Mouse (Mus musculus): ENCODE results near the gene Sf3a2. TPM values are rescaled to one million over a fixed set of nuclear protein-coding genes. Genes with fewer than 3 reads are reported as not detected.
"Not testable (repeated sequence)": the region's sequence is repeated elsewhere in the genome, so short reads cannot be mapped to it uniquely, and the experiment has no call there.

Sf3a2 gene
- polyA plus RNA-seq, 1 experiment from 2014 or later = 51.3 TPM

DNA sequence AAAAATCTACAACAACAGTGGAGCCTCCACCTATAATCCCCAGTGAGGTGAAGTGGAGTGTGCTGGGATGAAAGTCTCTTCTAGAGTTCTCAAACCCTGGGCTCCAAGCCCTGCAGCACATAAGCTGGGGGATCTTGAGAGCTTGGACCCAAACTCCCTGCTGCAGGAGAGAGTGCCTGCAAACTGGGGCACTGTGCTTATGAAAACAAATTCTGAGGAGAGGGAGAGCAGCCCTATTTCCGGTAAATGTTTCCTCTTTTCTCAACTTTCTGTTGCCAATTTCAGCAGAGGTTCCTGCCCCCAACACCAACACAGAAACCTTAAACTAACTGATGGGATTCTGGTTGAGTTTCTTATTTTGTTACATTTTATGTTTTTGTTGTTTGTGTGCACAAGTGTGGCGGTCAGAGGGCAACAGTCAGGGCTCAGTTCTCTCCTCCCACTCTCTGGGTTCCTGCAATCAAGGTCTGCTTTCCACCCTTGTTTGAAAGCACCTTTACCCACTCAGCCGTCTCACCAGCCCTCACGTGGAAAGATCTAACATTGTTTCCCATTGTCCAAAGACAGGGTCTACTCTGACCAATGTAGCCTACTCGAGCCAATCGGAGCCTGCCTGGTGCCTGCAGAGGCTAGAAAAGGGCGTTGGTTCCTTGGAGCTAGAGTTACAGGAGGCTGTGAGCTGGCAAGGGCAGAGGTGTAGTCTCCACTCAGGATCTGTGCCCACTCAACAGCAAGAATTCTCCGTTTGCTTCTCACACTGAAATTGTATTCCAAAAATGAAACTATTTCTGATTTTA lies 26.0 kb downstream of the Sf3a2 start:
- ATAC-seq (ENCODE audit: insufficient read depth, low FRiP score) = no peak
- H3K9me3 ChIP-seq (replicated peaks; ENCODE audit: control insufficient read depth, low read length) = no peaks in the 10 kb centered on the region
- peaks cover 13% of the 10 kb centered on the region for H3K4me1 ChIP-seq (ENCODE audit: control insufficient read depth, insufficient read depth, low read length)
- no peak overlapping the region for H3K4me2 ChIP-seq (ENCODE audit: low read depth, low read length)
- H3K4me3 ChIP-seq (replicated peaks; ENCODE audit: low read length) = no peak overlapping the region
- no peaks in the 10 kb centered on the region for H3K27me3 ChIP-seq (ENCODE audit: control insufficient read depth, insufficient read depth, low read length)
- WGBS = 54% methylated on average over 8 of the region's 8 CpGs
- no peak overlapping the region for H3K27ac ChIP-seq (ENCODE audit: low read length)
- H3K9ac ChIP-seq (ENCODE audit: low read length) = peak overlapping the region; percentile 46; the same call in 1 of the 2 replicates
- 0 out of 2 replicates have a peak, but pooled peaks cover under 1% of the 10 kb centered on the region for H3K36me3 ChIP-seq (ENCODE audit: control insufficient read depth, insufficient read depth, low read length)

DNA sequence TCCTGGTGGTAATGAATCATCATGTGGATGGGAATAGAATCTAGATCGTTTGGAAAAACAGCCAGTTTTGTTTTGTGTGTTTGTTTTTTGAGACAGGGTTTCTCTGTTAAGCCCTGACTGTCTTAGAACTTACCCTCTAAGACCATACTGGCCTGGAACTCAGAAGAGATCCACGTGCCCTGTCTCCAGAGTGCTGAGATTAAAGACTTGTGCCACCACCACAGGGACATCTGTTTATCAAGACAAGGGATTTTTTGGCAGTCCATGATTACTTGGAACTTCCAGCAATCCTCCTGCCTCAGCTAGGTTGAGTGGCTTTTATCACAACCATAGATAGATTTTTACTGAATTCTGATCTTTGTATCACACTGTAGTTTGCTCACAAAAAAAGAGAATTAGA lies 26.8 kb downstream of the Sf3a2 start:
- WGBS = 63% methylated on average over 2 of the region's 2 CpGs
- H3K27me3 ChIP-seq (ENCODE audit: control insufficient read depth, insufficient read depth, low read length) = no peaks in the 10 kb centered on the region

DNA sequence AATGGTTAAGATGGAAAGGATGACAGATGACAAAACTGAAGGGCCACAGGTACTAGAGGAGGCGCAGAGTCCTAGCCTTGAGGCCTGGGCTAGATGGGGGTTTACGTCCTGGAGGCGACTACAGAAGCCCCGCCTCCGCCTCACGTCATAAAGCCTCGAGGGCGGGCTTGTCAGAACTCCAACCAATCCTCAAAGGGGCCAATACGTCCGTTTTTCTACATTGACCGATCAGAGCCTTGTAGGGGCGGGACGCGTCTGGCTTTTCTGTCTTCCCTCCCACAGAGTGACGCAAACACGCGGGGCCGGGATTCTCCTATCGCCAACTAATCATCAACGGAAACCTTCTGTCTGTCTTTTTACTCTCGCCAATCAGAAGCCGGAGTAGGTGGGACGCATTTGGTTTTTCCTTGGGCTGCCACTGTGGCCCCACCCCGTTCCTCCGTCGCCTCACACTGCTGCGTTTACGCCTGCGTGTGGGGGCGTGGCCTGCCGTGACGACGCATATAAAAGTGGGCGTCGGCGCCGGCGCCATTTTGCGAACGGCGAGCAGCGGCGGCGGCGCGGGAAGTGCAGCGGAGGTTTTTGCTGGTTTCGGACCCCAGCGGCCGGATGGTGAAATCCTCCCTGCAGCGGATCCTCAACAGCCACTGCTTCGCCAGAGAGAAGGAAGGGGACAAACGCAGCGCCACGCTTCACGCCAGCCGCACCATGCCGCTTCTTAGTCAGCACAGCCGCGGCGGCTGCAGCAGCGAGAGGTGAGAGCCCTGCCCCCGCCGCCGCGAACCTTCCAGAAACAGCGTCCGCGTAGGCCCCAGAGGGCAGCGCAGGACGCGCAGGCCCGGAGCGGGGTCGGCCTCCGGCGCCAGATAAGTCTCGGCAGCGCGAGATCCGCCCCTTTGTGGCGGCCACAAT lies 28.4 kb downstream of the Sf3a2 start, which contains the start of gene Oaz1:
Oaz1 (plus strand) TSS at position 506 of the 912 bp plus-strand sequence.
- H3K4me1 ChIP-seq (ENCODE audit: control insufficient read depth, insufficient read depth, low read length) = peaks cover 26% of the 10 kb centered on the region
- H3K9ac ChIP-seq (ENCODE audit: low read length) = peak within 1 kb of the TSS; percentile 93
- H3K9me3 ChIP-seq (replicated peaks; ENCODE audit: control insufficient read depth, low read length) = no peaks in the 10 kb centered on the region
- no peaks in the 10 kb centered on the region for H3K27me3 ChIP-seq (ENCODE audit: control insufficient read depth, insufficient read depth, low read length)
- H3K36me3 ChIP-seq (ENCODE audit: control insufficient read depth, insufficient read depth, low read length) = peaks cover 11% of the 10 kb centered on the region; the same call in 1 of the 2 replicates
- ATAC-seq (ENCODE audit: insufficient read depth, low FRiP score) = peak; percentile 97
- peak within 1 kb of the TSS; percentile 85 for H3K4me2 ChIP-seq (ENCODE audit: low read depth, low read length)
- peak within 1 kb of the TSS; percentile 70 for H3K4me3 ChIP-seq (replicated peaks; ENCODE audit: low read length)
- WGBS = under 1% methylated on average over 80 of the region's 82 CpGs
- H3K27ac ChIP-seq (ENCODE audit: low read length) = peak within 1 kb of the TSS; percentile 93

More for the DNA sequence above, 26.8 kb downstream of the Sf3a2 start:
- Histone ChIP-seq H3K9me3 (replicated peaks; ENCODE audit: control insufficient read depth, low read length) (no peaks in the 10 kb centered on the region), H3K36me3 (ENCODE audit: control insufficient read depth, insufficient read depth, low read length) (0 out of 2 replicates have a peak, but pooled peaks cover 6% of the 10 kb centered on the region), H3K4me2 (ENCODE audit: low read depth, low read length) (no peak overlapping the region), H3K27ac (ENCODE audit: low read length) (no peak overlapping the region), H3K4me1 (ENCODE audit: control insufficient read depth, insufficient read depth, low read length) (peaks cover 15% of the 10 kb centered on the region), H3K9ac (ENCODE audit: low read length) (no peak overlapping the region), H3K4me3 (replicated peaks; ENCODE audit: low read length) (no peak overlapping the region)
- ATAC-seq (ENCODE audit: insufficient read depth, low FRiP score) = no peak

DNA sequence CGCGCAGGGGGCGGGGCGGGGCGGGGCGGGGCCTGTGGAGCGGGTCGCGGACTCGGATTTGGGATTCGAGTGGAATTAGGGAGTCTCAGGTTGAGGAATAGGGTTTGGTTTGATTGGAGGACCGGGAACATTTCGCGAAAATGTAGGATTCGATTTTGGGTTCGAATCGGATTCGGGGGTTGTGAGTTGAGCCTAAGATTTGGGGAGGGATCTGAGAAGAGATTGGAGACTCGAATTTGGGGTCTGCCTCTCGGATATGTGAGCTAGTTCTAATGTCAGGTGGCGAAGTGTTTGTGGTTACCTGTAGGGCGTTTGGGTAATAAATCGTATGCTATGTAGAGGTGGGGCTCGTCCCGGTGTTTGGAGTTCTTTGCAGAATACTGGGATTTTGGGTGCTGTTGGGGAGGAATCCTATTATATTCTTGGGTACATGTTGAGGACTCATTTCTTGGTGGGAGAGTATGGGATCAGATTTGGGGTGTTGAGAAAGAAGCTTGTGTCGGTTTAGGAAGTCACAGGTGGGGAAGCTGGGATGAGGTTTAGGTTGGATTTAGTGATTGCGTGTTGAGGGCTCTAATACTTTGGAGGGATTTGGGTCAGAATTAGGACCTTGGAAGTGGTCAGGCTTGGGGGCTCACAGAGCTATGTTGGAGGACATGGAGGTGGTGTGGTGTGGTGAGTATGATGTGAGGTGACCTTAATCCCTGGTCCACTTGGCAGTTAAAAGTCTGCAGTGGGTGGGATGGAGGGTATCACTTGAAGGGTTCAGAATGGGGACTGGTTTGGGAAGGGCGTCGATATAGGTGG lies 29.3 kb downstream of the Sf3a2 start:
- no peaks in the 10 kb centered on the region for H3K27me3 ChIP-seq (ENCODE audit: control insufficient read depth, insufficient read depth, low read length)
- peak overlapping the region; percentile 70 for H3K4me3 ChIP-seq (replicated peaks; ENCODE audit: low read length)
- H3K4me2 ChIP-seq (ENCODE audit: low read depth, low read length) = peak overlapping the region; percentile 85
- no peak for ATAC-seq (ENCODE audit: insufficient read depth, low FRiP score)
- peak overlapping the region; percentile 93 for H3K27ac ChIP-seq (ENCODE audit: low read length)
- peaks cover 26% of the 10 kb centered on the region for H3K4me1 ChIP-seq (ENCODE audit: control insufficient read depth, insufficient read depth, low read length)
- H3K36me3 ChIP-seq (ENCODE audit: control insufficient read depth, insufficient read depth, low read length) = peaks cover 11% of the 10 kb centered on the region; the same call in 1 of the 2 replicates
- WGBS = 5% methylated on average over 29 of the region's 29 CpGs
- H3K9me3 ChIP-seq (replicated peaks; ENCODE audit: control insufficient read depth, low read length) = no peaks in the 10 kb centered on the region
- peak overlapping the region; percentile 93 for H3K9ac ChIP-seq (ENCODE audit: low read length)

DNA sequence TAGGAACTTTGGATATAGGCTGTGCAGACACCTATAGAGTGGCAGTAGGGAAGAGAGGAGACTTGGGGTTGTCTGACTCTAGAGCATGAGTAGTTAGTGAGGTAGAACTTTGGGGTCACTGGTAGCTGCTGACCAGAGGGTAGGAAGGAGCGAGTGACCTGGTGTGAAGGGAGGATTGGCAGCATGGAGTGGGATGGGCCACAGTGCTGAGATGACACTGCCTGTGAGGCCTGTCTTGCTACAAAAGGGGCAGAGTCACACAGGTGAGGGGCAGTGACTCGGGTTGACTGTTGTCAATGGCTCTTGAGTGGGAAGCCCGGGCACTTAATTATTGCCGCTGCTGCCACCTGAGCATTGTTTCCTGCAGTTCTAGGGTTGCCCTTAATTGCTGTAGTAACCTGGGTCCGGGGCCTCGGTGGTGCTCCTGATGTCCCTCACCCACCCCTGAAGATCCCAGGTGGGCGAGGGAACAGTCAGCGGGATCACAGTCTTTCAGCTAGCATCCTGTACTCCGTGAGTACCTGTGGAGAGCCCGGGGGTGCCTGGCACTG lies 29.9 kb downstream of the Sf3a2 start:
- Histone ChIP-seq H3K9ac (ENCODE audit: low read length) (peak overlapping the region; percentile 93), H3K9me3 (replicated peaks; ENCODE audit: control insufficient read depth, low read length) (no peaks in the 10 kb centered on the region), H3K36me3 (ENCODE audit: control insufficient read depth, insufficient read depth, low read length) (peaks cover 11% of the 10 kb centered on the region; the same call in 1 of the 2 replicates), H3K4me2 (ENCODE audit: low read depth, low read length) (peak overlapping the region; percentile 85), H3K4me3 (replicated peaks; ENCODE audit: low read length) (peak overlapping the region; percentile 70), H3K27ac (ENCODE audit: low read length) (no peak overlapping the region), H3K4me1 (ENCODE audit: control insufficient read depth, insufficient read depth, low read length) (peaks cover 26% of the 10 kb centered on the region), H3K27me3 (ENCODE audit: control insufficient read depth, insufficient read depth, low read length) (no peaks in the 10 kb centered on the region)
- WGBS = 61% methylated on average over 10 of the region's 10 CpGs
- no peak for ATAC-seq (ENCODE audit: insufficient read depth, low FRiP score)

DNA sequence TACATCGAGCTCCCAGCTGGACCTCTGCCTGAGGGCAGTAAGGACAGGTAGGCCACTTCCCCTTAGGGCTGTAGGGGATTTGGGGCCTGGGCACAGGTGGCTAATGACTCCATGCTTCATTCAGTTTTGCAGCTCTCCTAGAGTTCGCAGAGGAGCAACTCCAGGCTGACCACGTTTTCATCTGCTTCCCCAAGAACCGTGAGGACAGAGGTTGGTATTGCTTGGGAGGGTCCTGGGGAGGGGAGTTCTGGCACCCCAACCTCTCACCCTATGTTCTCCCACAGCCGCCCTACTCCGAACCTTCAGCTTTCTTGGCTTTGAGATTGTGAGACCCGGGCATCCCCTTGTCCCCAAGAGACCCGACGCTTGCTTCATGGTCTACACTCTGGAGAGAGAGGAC lies 30.6 kb downstream of the Sf3a2 start:
- not testable (repeated sequence) for H3K27me3 ChIP-seq (ENCODE audit: control insufficient read depth, insufficient read depth, low read length); ATAC-seq (ENCODE audit: insufficient read depth, low FRiP score); H3K27ac ChIP-seq (ENCODE audit: low read length); H3K9ac ChIP-seq (ENCODE audit: low read length); H3K9me3 ChIP-seq (replicated peaks; ENCODE audit: control insufficient read depth, low read length); H3K4me3 ChIP-seq (replicated peaks; ENCODE audit: low read length)
- peaks cover 11% of the 10 kb centered on the region; the same call in 1 of the 2 replicates for H3K36me3 ChIP-seq (ENCODE audit: control insufficient read depth, insufficient read depth, low read length)
- WGBS = 76% methylated on average over 7 of the region's 9 CpGs
- H3K4me1 ChIP-seq (ENCODE audit: control insufficient read depth, insufficient read depth, low read length) = peaks cover 26% of the 10 kb centered on the region
- H3K4me2 ChIP-seq (ENCODE audit: low read depth, low read length) = peak overlapping the region; percentile 85; the same call in 1 of the 2 replicates

DNA sequence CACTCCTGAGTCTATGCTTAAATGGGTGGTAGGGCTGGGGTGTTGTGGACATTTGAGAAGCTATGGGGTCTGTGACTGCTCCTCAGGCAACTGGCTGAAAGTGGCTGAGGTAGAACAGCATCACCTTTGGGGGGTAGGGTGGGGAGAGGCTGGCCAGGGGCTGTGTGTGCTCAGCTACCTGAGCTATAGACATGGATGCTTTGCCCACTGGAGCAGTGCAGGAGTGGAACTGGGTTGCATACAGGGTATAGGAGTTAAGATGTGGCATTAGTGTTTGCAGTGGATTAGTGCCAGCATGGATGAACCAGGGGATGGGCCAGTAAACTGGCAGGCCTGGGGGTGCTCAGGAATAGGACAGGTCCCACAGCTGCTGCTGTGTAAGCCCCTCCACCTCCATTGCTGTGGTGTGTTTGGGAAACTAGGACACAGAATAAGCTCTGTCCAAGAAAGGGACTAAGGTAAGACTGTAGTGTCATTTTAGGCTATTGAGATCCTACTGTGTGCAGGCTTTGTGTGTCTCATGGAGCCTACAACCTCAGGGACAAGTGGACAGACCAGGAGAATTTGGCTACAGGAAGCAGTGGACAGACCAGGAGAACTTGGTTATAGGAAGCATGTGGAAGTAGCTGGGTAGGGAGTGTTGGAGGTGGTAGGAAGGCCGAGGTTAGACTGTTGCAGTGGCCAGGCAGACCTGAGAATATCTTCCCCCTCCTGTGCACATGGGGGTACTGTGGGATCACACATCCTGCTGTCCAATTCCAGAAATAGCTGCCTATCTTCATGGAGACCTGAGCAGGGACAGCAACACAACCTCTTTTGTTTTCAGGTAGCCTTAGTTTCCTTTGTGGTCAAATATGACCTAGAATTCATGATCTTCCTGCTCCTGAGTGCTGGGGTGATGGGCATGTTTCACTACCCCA lies 31.6 kb downstream of the Sf3a2 start:
- peaks cover 11% of the 10 kb centered on the region; the same call in 1 of the 2 replicates for H3K36me3 ChIP-seq (ENCODE audit: control insufficient read depth, insufficient read depth, low read length)
- no peak overlapping the region for H3K4me3 ChIP-seq (replicated peaks; ENCODE audit: low read length)
- H3K4me1 ChIP-seq (ENCODE audit: control insufficient read depth, insufficient read depth, low read length) = peaks cover 26% of the 10 kb centered on the region
- no peaks in the 10 kb centered on the region; the same call in 1 of the 2 replicates for H3K9me3 ChIP-seq (replicated peaks; ENCODE audit: control insufficient read depth, low read length)
- no peak overlapping the region for H3K27ac ChIP-seq (ENCODE audit: low read length)
- H3K9ac ChIP-seq (ENCODE audit: low read length) = no peak overlapping the region
- WGBS = 61% methylated on average over 1 of the region's 1 CpGs
- peaks cover 16% of the 10 kb centered on the region for H3K27me3 ChIP-seq (ENCODE audit: control insufficient read depth, insufficient read depth, low read length)
- no peak overlapping the region for H3K4me2 ChIP-seq (ENCODE audit: low read depth, low read length)
- no peak for ATAC-seq (ENCODE audit: insufficient read depth, low FRiP score)
